Mouse (Mus musculus): ENCODE measurements at regions not wholly inside any gene's neighbourhood (a gene's known extent, or its start where the extent isn't known, plus 50 kb on each side); places are given as distances from the start of the nearest gene placed in this dataset.

DNA sequence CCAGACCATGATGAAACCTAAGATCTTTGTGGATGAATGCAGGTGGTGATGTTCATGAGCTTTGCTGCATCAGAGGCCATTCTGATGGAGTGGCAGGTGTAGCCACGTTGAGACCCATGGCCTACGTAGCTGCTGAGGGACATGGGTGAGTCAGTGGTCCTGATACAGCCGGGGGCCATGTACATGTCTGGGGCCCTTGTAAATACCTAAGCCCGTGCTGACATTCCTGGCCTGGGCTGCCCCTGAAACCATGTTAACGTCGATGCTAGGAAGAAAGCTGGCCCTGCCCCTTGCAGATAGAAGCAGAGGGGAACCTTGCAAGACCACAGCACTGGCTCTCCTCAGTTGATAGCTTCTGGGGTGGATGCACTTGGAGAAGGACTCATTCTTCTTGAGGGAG is 165.2 kb downstream of the Fam76b start:
- H3K27me3 ChIP-seq (ENCODE audit: insufficient read depth, poor library complexity, severe bottlenecking), result no peaks in the 10 kb centered on the region
- no peaks in the 10 kb centered on the region for H3K4me1 ChIP-seq (replicated peaks)
- no peak for DNase-seq (ENCODE audit: low spot score)
- H3K4me3 ChIP-seq, result no peak overlapping the region
- H3K27ac ChIP-seq, result no peak overlapping the region
- H3K36me3 ChIP-seq, result no peaks in the 10 kb centered on the region
- WGBS, result 88% methylated on average over 6 of the region's 6 CpGs
- H3K9me3 ChIP-seq, result no peaks in the 10 kb centered on the region

DNA sequence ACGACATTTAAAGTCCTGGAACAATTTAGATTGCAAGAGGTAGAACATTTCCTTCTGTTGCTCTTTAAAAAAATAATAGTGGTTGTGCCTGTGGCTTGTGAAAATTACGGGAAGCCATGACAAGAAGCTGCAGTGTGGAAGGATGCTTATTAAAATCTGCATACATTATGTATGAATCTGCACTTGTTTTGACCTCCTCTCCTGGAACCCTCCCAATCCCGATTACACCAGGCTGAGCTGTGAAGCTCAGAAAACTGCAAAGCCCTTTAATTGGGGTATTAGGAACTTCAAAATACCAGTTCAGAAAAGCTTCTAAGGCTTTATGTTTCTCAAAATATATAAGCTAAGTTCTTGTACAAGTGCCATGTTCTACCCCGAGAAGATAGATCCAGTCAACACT is 171.8 kb downstream of the Fam76b start:
- Histone ChIP-seq H3K4me3 (no peak overlapping the region), H3K9me3 (no peaks in the 10 kb centered on the region), H3K4me1 (replicated peaks) (no peaks in the 10 kb centered on the region), H3K27me3 (ENCODE audit: insufficient read depth, poor library complexity, severe bottlenecking) (no peaks in the 10 kb centered on the region), H3K27ac (no peak overlapping the region), H3K36me3 (no peaks in the 10 kb centered on the region)
- no peak for DNase-seq (ENCODE audit: low spot score)
- 84% methylated on average over 4 of the region's 4 CpGs for WGBS

DNA sequence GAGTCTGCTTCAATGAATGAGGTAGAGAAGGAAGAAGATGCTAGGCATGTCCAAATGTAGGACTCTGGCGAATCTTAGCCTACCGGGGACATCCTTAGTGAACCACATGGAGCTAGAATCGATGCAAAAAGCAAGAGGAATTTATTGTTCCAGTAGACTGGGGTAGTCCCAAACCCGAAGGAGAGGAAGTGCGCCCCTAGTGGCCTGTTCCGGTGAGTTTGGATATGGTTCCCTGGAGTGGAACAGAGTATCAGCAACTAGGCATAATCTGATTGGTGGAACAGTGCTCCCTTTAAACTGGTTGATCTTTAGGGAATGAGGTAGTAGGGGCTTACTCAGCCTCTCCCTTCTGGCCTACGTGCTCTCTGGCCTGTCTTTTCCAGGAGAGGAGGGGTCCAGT is 174.0 kb downstream of the Fam76b start:
- no peaks in the 10 kb centered on the region for H3K27me3 ChIP-seq (ENCODE audit: insufficient read depth, poor library complexity, severe bottlenecking)
- 77% methylated on average over 7 of the region's 7 CpGs for WGBS
- no peak overlapping the region for H3K27ac ChIP-seq
- no peak overlapping the region for H3K4me3 ChIP-seq
- no peaks in the 10 kb centered on the region for H3K4me1 ChIP-seq (replicated peaks)
- no peaks in the 10 kb centered on the region for H3K36me3 ChIP-seq
- peak; percentile 25 for DNase-seq (ENCODE audit: low spot score)
- H3K9me3 ChIP-seq, result no peaks in the 10 kb centered on the region

DNA sequence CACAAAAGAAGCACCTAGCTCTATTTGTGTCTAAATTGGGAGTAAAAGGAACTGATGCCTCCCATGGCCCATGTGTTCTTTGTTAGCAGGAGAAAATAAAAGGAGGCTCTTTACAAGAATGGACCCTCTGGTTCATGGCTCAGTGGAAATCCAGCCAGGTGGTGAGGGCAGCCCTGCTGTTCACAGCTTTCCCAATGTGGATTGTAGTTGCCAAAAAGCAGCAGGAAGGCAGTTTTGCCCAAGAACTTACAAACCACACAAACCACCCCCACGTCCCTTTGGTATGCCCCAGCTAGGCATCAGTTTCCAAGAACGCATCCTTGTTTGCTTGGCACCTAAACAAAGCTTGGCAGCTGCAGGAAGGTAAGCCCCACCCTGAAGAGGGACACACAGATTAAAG is 174.7 kb downstream of the Fam76b start:
- Histone ChIP-seq H3K27me3 (ENCODE audit: insufficient read depth, poor library complexity, severe bottlenecking) (no peaks in the 10 kb centered on the region), H3K36me3 (no peaks in the 10 kb centered on the region), H3K9me3 (no peaks in the 10 kb centered on the region), H3K27ac (no peak overlapping the region), H3K4me3 (no peak overlapping the region), H3K4me1 (replicated peaks) (no peaks in the 10 kb centered on the region)
- DNase-seq (ENCODE audit: low spot score), result no peak
- 49% methylated on average over 2 of the region's 2 CpGs for WGBS

DNA sequence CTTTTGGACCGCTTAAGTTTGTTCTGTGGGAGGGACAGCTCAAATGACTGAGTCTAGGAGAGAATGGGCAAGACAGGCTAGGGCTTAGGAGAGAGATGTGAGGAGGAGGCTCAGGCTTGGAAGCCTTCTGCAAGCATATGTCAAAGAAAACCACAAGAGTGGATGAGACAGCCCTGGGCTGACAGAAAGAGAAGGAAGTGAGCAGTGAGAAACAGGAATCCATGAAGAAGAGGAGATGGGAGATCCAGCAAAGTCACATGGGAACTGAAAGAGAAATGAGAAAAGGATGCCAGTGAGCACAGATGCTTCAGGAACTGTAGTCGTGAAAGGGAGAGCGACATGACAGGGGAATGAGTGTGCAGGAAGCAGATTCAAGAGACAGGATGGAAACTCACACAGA is 175.6 kb downstream of the Fam76b start:
- no peak for DNase-seq (ENCODE audit: low spot score)
- H3K9me3 ChIP-seq, result no peaks in the 10 kb centered on the region
- no peaks in the 10 kb centered on the region for H3K4me1 ChIP-seq (replicated peaks)
- H3K27ac ChIP-seq, result no peak overlapping the region
- no peaks in the 10 kb centered on the region for H3K36me3 ChIP-seq
- H3K4me3 ChIP-seq, result no peak overlapping the region
- H3K27me3 ChIP-seq (ENCODE audit: insufficient read depth, poor library complexity, severe bottlenecking), result no peaks in the 10 kb centered on the region
- 92% methylated on average over 3 of the region's 3 CpGs for WGBS

DNA sequence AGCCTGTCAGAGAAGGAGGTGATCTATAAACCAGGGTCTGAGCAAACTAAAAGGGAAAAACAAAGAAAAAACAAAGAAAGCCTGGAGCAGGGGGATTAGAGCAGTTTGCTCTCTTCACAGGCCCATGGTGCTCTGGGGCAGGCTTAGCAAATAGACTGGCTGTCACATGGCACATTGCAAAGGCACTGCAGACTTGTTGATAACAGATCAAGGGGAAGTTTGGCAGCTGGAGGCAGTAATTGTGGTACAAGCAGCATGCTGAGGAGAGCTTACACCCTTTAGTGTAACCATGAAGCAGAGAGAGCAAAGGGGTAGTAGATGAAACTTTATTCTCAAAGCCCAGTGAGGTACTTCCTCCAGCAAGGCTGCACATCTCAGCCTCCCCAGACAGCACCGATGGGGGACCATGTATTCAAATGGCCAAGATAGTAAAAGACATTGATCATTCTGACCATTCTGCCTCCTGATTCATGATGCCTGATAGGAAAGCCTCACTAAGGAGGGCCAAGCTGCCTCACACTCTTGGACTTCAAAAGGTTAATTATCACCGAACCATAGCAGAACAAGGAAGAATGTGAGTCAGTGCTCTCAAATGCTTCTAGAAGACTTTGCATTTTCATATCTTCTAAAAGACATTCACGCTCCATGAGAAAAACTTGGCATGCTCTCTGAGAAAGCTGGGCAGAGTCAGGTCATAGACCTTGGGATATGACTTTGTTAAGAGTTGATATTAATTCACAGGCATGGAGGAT is 178.9 kb downstream of the Fam76b start:
- Histone ChIP-seq H3K9me3 (0 out of 2 replicates have a peak, but pooled peaks cover 4% of the 10 kb centered on the region), H3K27ac (no peak overlapping the region), H3K4me1 (replicated peaks) (peaks cover 5% of the 10 kb centered on the region; the same call in 1 of the 2 replicates), H3K27me3 (ENCODE audit: insufficient read depth, poor library complexity, severe bottlenecking) (no peaks in the 10 kb centered on the region), H3K36me3 (no peaks in the 10 kb centered on the region), H3K4me3 (no peak overlapping the region)
- DNase-seq (ENCODE audit: low spot score), result no peak
- WGBS, result 89% methylated on average over 3 of the region's 3 CpGs

DNA sequence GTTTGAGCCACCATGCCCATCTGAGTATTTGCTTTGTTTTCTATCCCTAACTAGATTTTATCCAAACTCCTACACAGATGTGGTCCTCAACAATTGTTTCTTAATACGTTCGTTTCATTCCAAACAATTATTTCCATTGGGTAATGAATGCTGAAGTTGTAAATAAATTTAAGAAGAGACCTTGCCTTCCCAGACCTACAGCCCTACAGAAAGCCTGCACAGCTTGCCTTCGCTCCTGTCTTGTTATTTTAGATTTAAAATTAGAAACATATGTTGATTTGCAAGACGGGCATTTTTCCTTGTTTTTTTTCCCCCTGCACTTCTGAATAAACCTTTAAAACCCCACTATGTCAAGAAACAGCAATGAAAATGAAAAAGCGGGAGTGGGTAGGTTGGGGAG is 181.9 kb downstream of the Fam76b start:
- Histone ChIP-seq H3K4me1 (replicated peaks) (peaks cover 5% of the 10 kb centered on the region; the same call in 1 of the 2 replicates), H3K9me3 (0 out of 2 replicates have a peak, but pooled peaks cover 4% of the 10 kb centered on the region), H3K36me3 (no peaks in the 10 kb centered on the region), H3K27ac (no peak overlapping the region), H3K27me3 (ENCODE audit: insufficient read depth, poor library complexity, severe bottlenecking) (no peaks in the 10 kb centered on the region), H3K4me3 (no peak overlapping the region)
- DNase-seq (ENCODE audit: low spot score), result no peak
- WGBS, result 79% methylated on average over 5 of the region's 5 CpGs

DNA sequence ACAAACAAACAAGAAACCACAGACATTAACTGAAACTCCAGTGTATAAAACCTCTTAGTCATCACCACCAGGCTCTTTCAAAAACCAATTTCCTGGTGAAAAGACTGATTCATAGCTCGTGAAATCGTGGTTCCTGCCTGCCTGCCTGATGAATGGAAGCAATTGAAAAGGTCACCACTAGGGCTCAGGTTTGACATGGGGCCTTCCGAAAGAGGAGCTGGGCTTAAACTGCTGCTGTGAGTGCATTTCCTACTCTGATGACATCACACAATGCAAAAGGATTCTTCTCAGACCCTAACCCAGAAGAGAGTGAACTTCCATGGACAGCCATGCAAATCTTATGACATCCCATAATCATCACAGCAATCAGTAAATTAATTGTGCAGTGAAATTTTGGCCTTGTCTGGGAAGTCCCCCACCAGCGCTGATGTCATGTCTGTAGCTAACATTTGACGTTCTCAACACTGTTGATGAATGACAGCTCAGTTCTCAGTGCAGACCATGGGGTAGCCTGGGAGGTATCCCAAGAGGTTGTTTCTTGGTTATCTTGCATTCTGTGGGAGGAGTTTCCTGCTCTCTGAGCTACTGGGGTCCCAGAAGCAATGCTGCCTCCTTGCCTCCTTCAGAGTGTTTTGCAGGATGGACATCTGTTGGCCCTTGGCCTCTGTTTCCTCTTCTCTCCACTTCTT is 182.9 kb downstream of the Fam76b start:
- DNase-seq (ENCODE audit: low spot score), result peak; percentile 44
- Histone ChIP-seq H3K27ac (no peak overlapping the region), H3K9me3 (0 out of 2 replicates have a peak, but pooled peaks cover 4% of the 10 kb centered on the region), H3K4me1 (replicated peaks) (peaks cover 5% of the 10 kb centered on the region; the same call in 1 of the 2 replicates), H3K4me3 (no peak overlapping the region), H3K36me3 (no peaks in the 10 kb centered on the region), H3K27me3 (ENCODE audit: insufficient read depth, poor library complexity, severe bottlenecking) (no peaks in the 10 kb centered on the region)
- 39% methylated on average over 5 of the region's 5 CpGs for WGBS

DNA sequence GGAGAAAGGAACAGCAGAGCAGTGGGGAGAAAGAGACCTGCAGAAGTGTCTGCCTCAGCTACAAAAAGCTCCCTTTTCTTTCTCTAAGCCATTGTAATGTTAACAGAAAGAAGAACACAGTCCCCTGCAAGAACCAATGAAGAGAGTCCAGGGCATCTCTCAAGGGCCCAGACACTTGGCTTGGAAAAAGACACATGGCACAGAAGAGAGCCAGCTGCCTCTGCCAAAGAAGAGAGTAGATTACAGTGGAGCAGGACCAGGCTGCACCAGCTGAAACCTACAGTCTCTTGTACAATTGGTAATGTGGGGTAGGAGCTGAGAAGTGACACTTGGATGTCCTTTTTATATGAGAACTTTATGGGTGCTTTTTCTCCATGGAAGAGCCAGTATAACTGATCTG is 196.7 kb downstream of the Fam76b start:
- DNase-seq (ENCODE audit: low spot score), result no peak
- Histone ChIP-seq H3K4me1 (replicated peaks) (no peaks in the 10 kb centered on the region), H3K27ac (no peak overlapping the region), H3K36me3 (no peaks in the 10 kb centered on the region), H3K9me3 (no peaks in the 10 kb centered on the region), H3K27me3 (ENCODE audit: insufficient read depth, poor library complexity, severe bottlenecking) (no peaks in the 10 kb centered on the region), H3K4me3 (no peak overlapping the region)

DNA sequence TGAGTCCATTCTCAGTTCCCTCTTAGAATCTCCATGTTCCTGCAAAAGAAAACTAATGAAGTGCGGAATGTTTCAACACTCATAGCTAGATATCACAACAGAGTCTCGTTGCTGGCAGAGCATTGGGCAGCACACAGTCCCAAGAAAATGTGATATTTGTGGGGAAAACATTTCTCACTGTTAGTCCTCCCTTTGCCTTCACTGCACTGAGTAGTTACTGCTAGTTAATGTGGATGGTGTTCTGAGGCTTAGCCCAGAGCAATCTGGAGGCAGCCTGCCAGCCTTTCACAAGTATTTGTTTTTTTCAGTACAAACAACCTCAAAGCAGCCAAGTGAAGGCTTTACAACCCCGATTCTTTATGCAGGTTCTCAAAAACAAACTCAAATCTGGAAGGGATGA is 197.2 kb downstream of the Fam76b start:
- no peaks in the 10 kb centered on the region for H3K36me3 ChIP-seq
- no peak overlapping the region for H3K27ac ChIP-seq
- no peak overlapping the region for H3K4me3 ChIP-seq
- H3K27me3 ChIP-seq (ENCODE audit: insufficient read depth, poor library complexity, severe bottlenecking), result no peaks in the 10 kb centered on the region
- H3K4me1 ChIP-seq (replicated peaks), result no peaks in the 10 kb centered on the region
- no peaks in the 10 kb centered on the region for H3K9me3 ChIP-seq
- DNase-seq (ENCODE audit: low spot score), result no peak
- WGBS, result 75% methylated on average over 3 of the region's 3 CpGs

DNA sequence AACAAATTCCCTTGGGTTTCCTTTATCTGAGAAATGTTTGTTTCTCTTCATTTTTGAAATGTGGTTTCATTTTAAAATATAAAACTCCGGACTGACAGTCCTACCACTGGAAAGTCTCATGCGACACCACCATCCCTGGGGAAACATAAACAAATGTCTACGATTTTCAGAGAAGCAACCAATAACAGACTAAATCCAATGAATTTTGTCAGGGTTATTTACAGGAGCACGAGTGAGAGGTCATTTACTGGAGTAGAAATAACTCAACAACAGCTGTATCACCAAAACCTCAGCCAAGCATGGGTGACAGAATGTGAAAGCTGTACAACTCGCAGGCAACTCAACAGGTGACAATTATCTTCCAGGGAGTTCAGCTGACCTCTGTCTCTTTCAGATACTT is 200.5 kb downstream of the Fam76b start:
- DNase-seq (ENCODE audit: low spot score), result no peak
- H3K27ac ChIP-seq, result no peak overlapping the region
- no peaks in the 10 kb centered on the region for H3K36me3 ChIP-seq
- H3K4me1 ChIP-seq (replicated peaks), result no peaks in the 10 kb centered on the region
- H3K4me3 ChIP-seq, result no peak overlapping the region
- H3K9me3 ChIP-seq, result no peaks in the 10 kb centered on the region
- no peaks in the 10 kb centered on the region for H3K27me3 ChIP-seq (ENCODE audit: insufficient read depth, poor library complexity, severe bottlenecking)
- 77% methylated on average over 5 of the region's 5 CpGs for WGBS

DNA sequence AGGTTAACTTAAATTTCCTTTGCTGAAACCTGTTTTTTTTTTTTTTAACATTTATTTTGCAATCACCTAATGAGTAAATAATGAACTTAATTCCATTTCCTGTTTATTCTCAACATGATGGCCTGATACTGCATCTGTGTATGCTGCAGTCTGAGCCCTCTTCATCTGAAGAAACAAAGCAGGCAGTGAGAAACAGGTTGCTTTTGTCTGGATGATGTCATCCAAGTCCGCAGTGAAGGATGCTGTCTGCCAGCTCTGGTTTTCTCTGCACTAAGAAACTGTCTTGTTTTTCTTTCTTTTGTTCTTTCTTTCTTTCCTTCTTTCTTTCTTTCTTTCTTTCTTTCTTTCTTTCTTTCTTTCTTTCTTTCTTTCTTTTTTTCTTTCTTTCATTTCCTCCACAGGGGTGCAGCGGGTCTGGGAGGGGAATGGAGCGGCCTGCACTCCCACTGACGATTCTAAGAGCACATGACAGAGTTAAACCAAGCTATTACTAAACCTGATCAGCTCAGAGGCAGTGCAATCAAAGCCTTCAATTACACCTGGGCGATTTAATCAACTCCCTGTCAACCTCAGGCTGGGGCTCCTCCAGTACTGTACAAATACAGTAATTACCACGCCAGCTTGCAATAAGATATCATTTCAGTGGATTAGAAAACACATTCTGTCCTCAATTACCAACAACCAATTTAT is 204.0 kb downstream of the Fam76b start:
- WGBS, result 58% methylated on average over 6 of the region's 6 CpGs
- no peak overlapping the region for H3K27ac ChIP-seq
- no peak for DNase-seq (ENCODE audit: low spot score)

DNA sequence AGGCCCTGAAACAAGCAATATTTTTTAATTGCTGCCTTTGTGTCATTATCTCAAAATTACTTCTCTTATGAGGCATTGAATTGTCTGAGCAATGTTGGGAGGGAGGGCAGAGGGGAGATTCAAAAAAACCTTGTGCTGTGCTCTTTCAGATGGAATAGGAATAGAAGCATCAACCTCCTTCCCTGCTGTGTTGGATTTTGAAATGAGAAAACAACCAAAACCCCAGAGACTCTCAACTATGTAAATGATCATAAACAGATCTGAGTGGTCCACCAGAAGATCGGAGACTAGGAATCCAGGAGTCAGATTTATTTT is 204.5 kb downstream of the Fam76b start:
- no peaks in the 10 kb centered on the region for H3K4me1 ChIP-seq (replicated peaks)
- H3K4me3 ChIP-seq, result no peak overlapping the region
- no peaks in the 10 kb centered on the region for H3K36me3 ChIP-seq
- no peaks in the 10 kb centered on the region for H3K9me3 ChIP-seq
- no peaks in the 10 kb centered on the region for H3K27me3 ChIP-seq (ENCODE audit: insufficient read depth, poor library complexity, severe bottlenecking)
- 78% methylated on average over 1 of the region's 1 CpGs for WGBS
- no peak for DNase-seq (ENCODE audit: low spot score)
- no peak overlapping the region for H3K27ac ChIP-seq

More for the DNA sequence above, 204.0 kb downstream of the Fam76b start:
- Histone ChIP-seq H3K4me1 (replicated peaks) (no peaks in the 10 kb centered on the region), H3K9me3 (no peaks in the 10 kb centered on the region), H3K36me3 (no peaks in the 10 kb centered on the region), H3K4me3 (no peak overlapping the region), H3K27me3 (ENCODE audit: insufficient read depth, poor library complexity, severe bottlenecking) (no peaks in the 10 kb centered on the region)
